ENCODE assay signal across 8 mouse cellular contexts in genomic region chr9:41953486-41953885, GRCm38 (mm10).
DNase-seq lines count a peak whose midpoint lies in the region; ATAC-seq and TF ChIP-seq lines count a peak whose summit lies in the region.

No protein-coding gene starts in this region.

- no peak overlapping the region for H3K9ac ChIP-seq in intestine, embryonic 15.5 days
- peak overlapping the region; percentile 55; the same call in 1 of the 2 replicates for H3K9ac ChIP-seq in midbrain, postnatal 0 days (replicated peaks; ENCODE audit: low read length, poor library complexity, severe bottlenecking)

- no peak overlapping the region for H3K4me3 ChIP-seq in intestine, embryonic 15.5 days (replicated peaks)
- H3K4me3 ChIP-seq in midbrain, postnatal 0 days (ENCODE audit: low read depth, low read length): peak overlapping the region; percentile 20

- no peaks in the 10 kb centered on the region for H3K27me3 ChIP-seq in intestine, embryonic 15.5 days (replicated peaks)
- H3K27me3 ChIP-seq in midbrain, postnatal 0 days (ENCODE audit: insufficient read depth, low read length): no peaks in the 10 kb centered on the region

- no peak for ATAC-seq in intestine, embryonic 15.5 days
- no peak for ATAC-seq in midbrain, postnatal 0 days (ENCODE audit: low FRiP score)

- TF ChIP-seq CTCF in midbrain, postnatal 0 days (IDR thresholded peaks at IDR 0.05): peak; percentile 90

- intact Hi-C loops in left cerebral cortex, postnatal 36 days (cut with DNase I): loop anchor here (5.0 kb wide), 1 partner anchor 576 kb away; no protein-coding TSS in a partner anchor

- no peaks in the 10 kb centered on the region for H3K36me3 ChIP-seq in intestine, embryonic 15.5 days
- H3K36me3 ChIP-seq in midbrain, postnatal 0 days (ENCODE audit: insufficient read depth, low read length): no peaks in the 10 kb centered on the region

- WGBS in intestine, embryonic 15.5 days: 10% methylated on average over 8 of the region's 8 CpGs
- WGBS in midbrain, postnatal 0 days: 3% methylated on average over 8 of the region's 8 CpGs

- no peaks in the 10 kb centered on the region for H3K9me3 ChIP-seq in intestine, embryonic 15.5 days
- no peaks in the 10 kb centered on the region for H3K9me3 ChIP-seq in midbrain, postnatal 0 days (ENCODE audit: low read length)

- H3K4me2 ChIP-seq in intestine, embryonic 15.5 days (replicated peaks): no peak overlapping the region
- peak overlapping the region; percentile 62 for H3K4me2 ChIP-seq in midbrain, postnatal 0 days (ENCODE audit: low read depth, low read length, poor library complexity, severe bottlenecking)

- peak overlapping the region; percentile 62; the same call in 1 of the 2 replicates for H3K27ac ChIP-seq in intestine, embryonic 15.5 days
- H3K27ac ChIP-seq in midbrain, postnatal 0 days (ENCODE audit: low read depth, low read length): peak overlapping the region; percentile 90

- peaks cover 22% of the 10 kb centered on the region for H3K4me1 ChIP-seq in intestine, embryonic 15.5 days (replicated peaks)
- H3K4me1 ChIP-seq in midbrain, postnatal 0 days (ENCODE audit: insufficient read depth, low read length): peaks cover 21% of the 10 kb centered on the region

- peak; percentile 43 for DNase-seq in kidney, adult 18-20 months
- DNase-seq in kidney, adult 11 months: no peak
- DNase-seq in embryo, embryonic 10 days (ENCODE audit: low spot score): peak; percentile 74
- peak; percentile 55 for DNase-seq in gastrocnemius, postnatal 10 days
- DNase-seq in left cerebral cortex, postnatal 36 days (ENCODE audit: low spot score in 2 of 2): peak; percentile 52 to 71
- DNase-seq in midbrain, postnatal 0 days (ENCODE audit: low spot score): peak; percentile 94
- peak; percentile 23 for DNase-seq in yolk sac, embryonic 10.5 days (ENCODE audit: low spot score)
